Mouse (Mus musculus) thymus, postnatal 36 days (tissue): ENCODE measurements around the gene Tmem52.
A peak's percentile ranks its signal among the peaks of the same experiment; 100 is the strongest.
"Not testable (repeated sequence)": the region's sequence is repeated elsewhere in the genome, so short reads cannot be mapped to it uniquely, and the experiment has no call there.

Experiments
- DNase-seq, 2 experiments: peaks; one replicate each; pipeline ENCODE4 v3.0.0; 2022; ENCODE audit warnings: mixed read lengths in 2 of 2

The Tmem52 gene

DNA sequence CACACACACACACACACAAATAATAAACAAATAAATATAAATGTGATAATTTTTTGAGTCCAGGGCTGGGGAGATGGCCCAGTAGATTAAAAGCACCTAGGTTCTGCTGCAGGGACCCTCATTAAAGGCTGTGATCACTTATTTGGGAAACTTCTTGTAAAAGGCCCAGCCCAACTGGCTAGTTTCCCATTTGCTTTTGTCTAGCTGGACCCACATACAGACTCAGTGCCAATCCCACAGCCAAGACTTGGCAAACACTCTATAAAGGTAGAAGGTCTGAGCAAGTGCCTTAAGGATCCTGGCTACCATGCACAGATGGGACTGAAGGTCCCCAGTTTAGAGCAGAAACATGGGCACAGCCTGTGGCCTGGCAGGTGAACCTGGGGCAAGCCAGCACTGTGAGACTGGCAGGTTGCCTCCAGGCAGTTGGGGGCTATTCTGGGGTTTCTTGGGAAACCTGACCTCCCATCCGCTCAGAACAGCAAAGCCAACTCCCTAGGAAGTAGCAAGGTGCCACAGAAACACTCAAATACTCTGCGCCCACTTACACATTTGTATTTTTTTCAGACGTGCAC is 3.9 kb downstream of the Tmem52 start:
- DNase-seq: no peak

DNA sequence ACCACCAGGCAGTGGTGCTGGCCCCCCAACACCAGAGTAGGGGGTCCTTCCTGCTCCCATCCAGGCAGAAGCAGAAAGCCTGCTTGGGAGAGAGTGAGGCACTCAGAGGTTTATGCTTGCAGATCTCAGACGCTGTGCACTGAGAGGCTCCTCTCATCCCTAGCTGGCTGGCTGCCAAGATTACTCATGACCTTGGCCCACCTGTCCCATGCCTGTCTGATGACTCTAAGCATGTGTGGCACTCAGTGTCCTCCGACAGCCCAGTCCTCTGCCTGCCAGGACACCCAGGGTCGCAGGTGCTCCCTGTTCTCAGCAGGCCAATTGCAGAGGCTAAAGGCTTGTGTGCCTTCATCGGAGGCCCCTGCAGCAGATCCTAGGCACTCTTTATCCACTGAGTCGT is 4.4 kb downstream of the Tmem52 start:
- no peak for DNase-seq

DNA sequence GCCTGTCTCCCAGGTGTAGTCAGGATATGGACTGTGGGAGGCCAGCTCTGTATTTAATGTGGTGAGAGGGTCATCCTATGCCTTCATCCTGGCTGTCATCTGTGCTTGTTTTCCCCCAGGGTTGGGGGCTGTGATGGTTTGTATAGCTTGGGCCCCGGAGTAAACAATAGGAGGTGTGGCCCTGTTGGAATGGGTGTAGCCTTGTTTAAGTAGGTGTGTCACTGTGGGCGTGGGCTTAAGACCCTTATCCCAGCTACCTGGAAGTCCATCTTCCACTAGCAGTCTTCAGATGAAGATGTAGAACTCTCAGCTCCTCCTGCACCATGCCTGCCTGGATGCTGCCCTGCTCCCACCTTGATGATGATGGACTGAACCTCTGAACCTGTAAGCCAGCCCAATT is 4.9 kb downstream of the Tmem52 start:
- DNase-seq: not testable (repeated sequence)

DNA sequence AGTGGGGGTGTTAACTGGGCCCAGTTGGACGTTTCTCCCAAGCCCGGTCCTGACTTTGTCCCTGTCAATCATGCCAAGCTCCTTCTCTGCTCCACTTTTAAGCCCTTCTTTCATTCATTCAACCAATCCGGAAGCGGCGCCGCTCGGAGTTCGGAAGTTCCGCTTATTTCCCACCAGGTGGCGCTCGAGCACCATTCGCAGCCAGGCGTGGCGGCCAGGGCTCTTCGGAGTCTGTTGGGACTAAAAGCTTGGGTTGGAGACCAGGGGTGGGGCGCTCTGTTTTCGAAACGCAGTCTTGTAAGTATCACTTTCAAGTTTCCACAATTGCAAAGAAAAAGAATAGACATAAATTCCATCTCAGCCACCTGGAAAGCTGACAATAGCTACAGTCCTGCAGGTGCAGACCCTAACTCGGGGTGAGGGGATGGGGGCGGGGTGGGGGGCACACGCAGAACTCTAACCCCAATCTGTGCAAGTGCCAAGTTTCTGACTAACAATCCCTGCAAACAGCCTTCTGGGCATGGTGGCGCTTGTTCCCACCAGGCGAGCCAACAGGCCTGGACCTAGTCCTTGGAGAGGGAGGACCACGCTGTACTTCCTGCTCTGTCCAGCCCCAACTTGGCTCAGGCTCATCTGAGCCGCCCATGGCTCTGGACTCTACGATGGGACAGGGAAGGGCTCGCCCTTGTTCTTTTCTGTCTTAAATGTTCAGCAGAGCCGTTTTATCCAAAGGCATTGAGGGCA is 12.6 kb downstream of the Tmem52 start:
- DNase-seq: peak; percentile 78 to 81

DNA sequence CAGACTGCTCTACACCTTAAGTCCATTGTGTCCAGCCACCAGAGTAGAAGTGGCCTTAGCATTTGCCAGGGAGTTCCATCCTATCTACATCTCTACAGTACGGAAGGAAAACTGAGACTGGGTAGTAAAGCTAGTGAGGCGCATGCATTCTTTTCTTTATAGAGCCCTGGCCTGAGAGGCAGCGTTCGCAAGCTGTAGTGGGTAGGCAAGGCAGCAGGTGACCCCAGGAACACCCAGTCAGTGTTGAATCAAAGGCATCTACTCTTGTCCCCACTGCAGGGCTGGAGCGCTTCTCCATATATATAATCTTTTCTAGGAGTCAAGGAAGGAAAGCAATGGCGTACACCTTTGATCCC is 13.2 kb downstream of the Tmem52 start:
- no peak for DNase-seq

DNA sequence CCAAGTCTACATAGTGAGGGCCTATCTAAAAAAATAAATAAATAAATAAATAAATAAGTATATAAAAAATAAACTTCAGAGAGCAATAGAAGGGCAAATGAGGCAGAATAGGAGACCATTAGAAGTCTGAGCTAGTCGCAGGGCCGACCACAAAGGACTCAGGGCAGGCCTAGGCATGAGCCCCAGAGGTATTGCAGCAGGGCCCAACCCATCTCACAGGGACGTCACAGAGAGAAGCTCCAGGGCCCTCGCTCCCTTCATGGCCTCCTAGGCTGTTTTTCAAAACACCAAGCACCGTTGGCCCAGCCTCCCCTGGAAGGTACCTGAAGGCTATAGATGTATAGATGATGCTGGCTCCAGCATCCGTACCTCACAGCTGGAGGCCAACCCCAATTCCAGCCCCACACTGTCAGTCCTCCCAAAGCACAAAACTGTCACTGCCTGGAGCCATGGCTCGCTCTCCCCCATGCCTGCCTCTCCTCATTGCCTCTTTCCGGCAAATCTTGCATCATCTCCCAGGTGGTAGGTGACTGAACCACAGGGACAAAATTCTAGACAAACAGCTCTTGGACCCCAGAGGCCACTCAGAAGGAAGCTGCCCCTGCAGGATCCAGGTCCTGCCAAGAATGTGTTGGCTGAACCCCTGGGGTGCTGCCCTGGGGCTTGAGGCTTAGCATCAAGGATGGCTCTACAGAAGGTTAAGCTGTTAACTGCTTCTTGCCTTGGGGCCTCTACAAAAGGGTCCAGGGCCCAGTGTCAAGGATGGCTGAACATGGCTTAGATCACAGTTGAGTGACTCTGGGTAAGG is 14.0 kb downstream of the Tmem52 start:
- DNase-seq: no peak

DNA sequence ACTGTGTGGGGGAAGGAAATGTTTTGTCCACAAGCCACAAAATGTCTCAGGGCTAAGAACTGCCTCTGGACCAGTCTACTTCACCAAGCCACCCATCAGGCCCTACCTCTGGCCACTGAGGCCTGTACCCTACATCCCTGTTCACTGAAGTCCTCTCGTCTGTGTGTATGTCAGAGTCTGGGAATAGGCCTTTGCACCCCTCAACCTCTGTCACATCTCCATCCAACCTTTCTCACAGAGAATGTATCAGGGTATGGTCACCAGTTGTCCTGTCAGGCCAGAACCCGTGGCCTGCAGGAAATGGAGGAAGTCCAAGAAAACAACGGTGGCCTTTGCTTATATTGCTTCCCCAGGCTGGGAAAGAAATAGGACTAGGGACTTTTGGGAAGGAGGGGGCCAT is 16.6 kb downstream of the Tmem52 start:
- no peak for DNase-seq

DNA sequence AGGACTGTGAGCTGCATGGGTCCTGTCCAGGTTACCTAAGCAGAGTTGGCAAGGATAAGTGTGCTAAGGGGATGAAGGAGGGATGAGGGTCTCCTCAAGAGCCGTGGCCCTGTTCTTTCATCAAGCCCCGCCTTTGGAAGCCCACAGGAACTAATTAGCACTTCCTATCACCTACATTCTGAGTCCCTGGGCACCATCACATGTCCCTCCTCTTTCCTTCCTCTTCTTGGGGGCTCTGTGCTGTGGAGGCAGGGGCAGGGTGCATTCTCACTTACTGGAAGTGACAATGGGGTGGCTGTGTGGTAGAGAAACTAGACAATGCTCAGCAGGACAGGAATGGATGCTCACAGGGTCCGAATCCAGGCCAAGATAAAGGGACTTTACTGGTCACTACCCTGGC is 18.8 kb downstream of the Tmem52 start:
- no peak for DNase-seq

DNA sequence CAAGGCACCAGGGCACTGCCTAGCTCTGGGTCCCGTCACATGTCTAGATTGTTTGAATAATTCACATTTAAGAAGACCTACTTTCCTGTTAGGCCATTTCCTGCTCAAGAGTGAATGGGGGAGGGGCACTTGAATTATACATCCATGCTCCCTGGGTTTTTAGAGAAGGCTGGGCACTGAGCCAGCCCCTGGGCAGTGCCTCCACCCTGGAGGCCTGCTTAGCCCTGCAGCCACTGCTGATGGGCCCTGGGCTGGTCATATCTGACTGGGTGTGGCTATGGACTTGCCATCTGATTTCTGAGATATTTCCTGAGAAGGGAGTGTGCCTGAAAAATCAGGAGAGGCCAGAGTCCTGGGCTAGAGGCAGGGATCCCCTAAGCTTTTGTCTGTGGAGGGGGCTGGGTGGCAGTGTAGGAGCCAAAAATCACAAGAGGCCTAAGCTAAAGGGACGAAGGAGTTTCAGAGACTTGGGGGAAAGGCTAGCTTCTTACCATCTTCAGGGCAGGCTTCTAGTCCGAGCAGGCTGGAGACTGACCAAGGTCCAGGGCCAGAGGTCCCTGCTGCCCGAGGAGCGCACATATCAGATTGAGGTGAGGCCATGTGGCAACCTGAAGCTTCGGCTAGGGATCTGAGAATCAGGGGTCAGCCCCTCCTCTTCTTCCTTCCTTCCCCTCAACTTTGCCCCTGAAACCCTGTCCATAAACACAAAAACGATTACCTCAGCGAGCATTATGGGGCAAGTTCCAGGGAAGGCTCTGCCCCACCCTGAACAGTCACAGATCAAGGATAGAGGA is 19.5 kb downstream of the Tmem52 start:
- DNase-seq: no peak

DNA sequence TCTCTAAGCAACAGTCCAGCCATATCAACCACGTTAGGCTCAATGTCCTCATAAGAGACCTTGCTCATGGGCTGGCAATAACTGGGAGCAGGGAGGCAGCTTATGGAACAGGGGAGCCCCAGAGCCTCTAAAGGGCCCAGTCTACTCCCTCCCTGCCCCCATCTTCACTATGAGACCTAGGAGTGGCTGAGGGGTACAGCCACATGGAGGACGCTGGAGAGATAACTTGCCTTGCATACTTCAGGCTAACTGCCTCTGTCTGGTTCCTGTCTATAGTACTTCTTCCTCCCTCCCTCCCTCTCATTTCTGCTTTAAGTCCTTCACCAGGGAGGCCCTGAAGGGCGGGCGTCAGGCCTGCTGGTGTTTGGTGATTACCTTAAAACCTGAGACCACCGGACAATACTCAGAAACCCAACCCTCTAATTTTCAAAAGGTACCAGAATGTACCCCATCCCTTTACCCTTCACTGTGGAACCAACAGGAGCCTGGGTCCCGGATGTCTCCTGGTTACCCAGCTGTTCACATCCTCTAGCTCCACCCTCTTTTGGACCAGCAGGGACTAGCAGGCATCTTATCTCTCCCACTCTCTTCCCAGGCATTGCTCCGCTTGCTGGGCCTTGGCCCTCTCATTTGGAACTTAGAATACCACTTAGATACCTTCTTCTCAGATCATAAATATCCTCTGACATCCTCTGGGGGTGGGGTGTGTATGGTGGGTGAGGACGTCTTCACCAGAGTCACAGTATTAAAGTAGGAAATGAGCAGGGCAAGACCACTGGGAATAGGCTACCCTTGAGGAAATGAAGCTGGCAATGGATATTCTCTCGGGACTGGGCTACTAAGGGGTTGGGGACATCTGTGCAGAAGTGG is 20.4 kb downstream of the Tmem52 start:
- no peak for DNase-seq

DNA sequence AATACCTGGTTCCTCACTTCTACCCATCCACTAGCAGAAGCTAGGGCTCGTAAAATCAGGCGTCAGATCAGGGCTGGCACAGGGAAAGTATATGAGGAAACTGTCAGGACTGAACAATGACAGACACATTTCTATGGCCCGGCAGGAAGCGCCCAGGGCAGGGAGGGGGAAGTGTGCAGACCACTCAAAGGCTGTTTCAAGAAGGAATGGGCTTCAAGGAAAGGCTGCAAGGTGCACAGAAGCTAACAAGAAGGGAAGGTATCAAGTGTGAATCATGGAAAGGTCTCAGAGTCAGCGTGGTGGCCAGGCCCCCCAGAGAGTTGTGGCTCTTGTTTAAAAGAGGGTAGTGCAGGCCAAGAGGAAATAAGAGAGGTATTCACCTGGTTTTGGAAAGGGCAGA is 21.5 kb downstream of the Tmem52 start:
- no peak for DNase-seq

DNA sequence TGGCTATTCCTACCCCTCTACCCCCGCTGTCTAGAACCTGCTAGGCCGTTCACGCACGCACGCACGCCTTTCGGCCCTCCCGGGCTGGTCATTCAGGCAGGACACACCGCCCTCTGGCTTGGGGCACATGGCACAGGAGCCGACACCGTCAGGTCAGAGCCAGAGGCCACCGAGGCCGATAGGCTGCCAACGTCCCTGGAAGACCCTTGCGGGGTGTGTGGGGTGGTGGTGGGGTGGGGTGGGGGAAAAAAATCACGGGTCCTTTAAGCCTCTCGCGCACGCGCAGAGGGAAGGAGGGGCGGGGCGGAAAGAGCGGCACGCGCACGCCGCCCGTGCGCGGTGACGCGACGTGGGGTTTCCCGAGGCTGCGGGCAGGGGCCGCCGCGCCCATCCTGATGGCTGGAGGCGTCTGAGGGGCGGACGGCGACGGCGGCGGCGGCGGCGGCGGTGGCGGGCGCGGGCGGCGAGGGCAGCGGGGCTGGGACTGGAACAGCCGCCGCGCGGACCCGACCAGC is 22.1 kb downstream of the Tmem52 start, which contains the start of gene Gnb1:
TSS of gene Gnb1 (plus strand) at position 372 of the 515 bp plus-strand sequence.
- peak; percentile 93 to 96 for DNase-seq

DNA sequence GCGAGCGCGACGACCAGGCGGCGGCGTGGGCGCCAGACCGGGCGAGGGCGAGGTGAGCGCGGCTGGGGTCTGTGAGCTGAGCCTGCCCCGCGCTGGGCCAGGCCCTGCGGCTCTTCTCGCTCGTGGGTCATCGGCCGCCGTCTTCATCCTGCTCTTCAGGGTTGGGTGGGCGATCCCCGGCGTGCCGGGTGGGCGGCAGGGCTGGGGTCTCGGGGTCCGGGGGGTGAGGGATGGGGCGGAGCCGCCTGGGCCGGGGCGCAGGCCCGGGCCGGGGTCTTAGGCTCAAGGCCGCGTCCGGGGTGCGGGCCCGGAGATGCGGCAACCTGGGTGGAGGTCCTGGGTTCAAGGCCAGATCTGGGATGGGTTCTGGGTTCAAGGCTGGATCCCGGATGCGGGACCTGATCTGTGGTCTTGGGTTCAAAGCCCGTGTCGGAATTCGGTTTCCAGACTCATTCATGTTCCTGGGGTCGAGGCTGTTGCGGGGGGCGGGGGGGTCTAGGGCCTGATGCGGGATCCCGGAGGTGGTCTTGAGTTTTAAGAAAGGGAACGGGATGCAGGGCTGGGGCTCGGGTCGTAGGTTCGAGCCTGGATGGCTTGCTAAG is 22.7 kb downstream of the Tmem52 start:
- no peak for DNase-seq

DNA sequence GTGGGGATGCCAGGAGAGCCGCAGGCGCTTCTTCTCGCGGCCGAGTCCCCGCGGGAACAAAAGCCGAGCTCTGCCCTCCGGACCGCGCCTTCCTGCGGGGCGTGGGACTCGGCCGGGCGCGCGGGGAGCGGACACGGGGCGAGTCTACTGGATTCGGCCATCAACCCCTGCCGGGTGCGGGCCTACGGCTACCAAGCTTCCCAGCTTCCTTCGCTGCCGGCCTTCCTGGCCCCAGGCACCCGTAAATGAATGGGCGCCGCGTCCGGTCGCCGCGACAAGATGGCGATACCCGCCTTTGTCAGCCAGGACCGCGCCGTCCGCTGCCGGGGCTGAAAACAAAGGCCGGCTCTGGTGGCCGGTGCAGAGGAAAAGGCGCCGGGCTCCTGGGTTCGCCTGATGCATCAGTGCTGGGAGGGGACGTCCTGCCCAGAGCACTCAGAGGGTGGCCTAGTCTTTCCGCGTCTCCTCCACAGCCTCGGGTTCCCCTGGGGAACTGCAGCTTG is 23.3 kb downstream of the Tmem52 start:
- DNase-seq: peak; percentile 41 to 58

DNA sequence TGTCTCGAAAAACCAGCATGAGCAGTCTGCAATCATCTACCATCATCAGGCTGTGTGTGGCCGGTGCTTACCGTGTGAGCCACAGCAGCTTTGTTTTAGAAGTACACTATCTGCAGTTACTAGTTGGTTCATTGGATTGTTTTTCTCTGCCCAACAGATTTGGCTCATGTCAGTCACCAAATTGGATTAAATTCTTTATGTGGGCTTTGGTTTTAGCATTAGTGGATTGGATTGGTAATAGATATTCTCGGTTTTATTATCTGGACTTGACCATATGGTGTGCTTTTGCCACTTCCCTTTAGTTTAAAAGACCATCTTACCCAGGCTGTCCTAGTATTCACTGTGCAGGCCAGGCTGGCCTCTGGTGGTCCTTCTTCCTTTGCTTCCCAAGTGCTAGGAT is 26.0 kb downstream of the Tmem52 start:
- no peak for DNase-seq

DNA sequence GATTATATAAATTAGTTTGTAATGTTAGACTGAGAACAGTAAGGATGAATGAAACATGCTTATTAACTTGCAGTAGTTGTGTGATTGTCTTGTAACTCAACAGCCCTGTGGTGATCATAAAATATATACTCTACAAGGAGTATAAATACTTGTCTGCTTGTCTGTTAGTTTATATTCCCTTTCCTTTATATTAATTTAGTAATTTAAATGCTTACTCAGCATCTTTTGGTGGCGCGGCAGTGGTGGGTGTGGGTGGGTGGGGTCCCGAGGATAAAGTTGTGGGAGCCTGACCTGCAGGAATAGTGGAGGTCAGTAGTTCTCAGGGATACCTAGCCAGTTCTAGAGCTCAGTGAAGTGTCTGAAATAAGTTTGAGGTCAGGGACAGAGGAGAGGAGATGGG is 29.0 kb downstream of the Tmem52 start:
- no peak for DNase-seq

DNA sequence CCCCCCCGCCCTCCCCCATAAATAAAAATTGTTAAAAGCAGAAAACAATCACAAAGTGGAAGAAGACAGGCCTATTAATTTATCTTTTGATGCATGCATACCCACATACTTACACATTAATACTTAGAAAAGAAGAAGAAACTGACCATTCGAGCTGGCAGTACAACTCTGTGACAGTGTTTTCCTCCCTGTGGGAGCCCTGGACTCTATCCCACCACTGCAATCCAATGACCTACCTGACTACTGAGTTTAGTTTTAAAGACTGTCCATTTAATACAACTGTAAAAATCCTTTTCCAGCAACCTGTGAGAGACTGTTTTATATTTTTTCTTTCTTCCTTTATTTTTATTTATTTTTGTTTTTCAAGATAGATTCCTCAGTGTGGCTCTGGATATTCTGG is 32.2 kb downstream of the Tmem52 start:
- no peak for DNase-seq

DNA sequence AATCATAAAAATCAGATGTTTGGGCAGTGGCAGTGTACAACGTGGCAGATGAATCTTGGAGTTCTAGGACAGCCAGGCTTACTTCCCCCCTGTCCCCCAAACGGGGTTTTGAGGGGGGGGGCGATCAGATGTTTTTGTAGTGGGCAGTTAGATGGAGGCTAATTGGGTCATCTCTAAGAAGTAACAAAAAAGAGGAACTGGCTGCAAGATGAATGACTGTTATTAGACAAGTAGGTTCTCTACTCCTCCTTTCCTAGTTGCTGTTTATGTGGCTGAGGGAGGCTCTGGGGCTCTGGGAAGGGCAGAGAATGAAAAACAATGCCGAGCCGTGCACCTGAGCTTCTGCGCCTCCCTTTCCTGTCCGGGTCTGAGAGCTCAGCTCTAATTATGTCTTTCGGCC is 36.2 kb downstream of the Tmem52 start:
- no peak for DNase-seq

DNA sequence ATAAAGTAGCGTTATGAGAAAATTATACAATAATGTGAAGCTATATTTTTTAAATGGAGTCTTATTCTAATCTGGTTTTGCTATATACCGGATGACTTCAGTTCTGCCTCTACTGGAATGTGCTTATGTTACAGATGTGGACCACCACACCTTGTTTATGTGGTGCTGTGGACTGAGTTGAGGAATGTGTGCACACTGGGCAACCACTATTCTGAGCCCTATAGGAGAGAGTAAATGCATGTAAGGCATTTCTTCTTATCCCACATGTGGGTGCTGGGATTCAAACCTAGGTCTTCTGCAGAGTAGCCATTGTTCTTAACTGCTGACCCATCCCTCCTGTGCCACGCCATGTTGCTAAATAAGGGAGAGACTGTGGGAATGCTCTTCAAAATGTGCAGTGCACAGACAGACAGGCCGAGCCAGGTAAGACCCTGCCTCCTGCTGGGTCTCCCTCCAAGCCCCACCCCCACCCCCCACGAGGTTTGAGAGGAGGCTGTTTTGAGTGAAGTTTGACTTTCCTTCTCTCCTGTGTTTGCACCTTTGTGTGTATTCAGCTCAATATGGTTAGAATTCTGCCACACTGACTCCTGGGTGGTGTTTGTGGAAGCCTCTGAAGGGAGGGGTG is 36.9 kb downstream of the Tmem52 start:
- DNase-seq: no peak

DNA sequence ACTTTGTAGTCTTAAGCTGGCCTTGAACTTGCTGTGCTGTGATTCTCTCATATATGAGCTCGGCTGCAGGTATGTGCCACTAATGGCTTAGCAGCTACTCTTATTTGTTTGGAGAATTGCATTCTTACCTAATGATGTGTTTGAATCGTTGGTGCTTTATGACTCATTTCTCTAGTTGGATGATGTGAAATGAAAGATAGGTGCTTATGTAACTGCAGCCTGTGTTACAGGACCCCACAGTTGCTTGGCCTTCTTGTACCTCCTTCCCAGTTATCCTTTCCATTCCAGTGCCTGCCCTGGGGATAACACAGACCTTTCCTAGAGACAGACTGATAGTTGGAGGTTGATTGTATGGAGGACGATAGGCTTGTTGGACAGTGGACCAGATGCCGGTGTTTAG is 39.7 kb downstream of the Tmem52 start:
- no peak for DNase-seq

DNA sequence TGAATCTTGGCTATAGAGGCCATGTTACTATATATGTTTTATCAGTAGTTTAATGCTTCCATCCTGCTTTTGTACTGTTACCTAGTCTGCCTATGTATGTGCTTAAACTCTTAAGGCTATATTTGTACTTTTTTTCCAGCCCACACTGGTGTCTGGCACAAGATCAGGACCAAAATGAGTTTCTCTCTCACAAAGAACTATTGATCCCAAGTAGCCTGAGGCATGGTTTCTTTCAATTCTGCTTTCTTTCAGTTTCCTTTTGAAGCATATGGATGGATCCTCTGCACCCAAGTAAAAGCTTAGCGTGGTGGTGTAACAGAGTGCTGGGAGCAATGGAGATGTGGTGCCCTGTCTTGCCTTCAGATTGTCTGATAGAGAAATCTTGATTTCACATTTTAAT is 42.1 kb downstream of the Tmem52 start:
- no peak for DNase-seq
